Mouse (Mus musculus) liver, postnatal 0 days (tissue): Measurements from ENCODE around the gene Hba-x. TPM values are rescaled to one million over a fixed set of nuclear protein-coding genes. Genes with fewer than 3 reads are reported as not detected.
"Not testable (repeated sequence)": the region's sequence is repeated elsewhere in the genome, so short reads cannot be mapped to it uniquely, and the experiment has no call there.

Source experiments
- ATAC-seq: fragments of 200-750 bp; cut with Nextera tagmentation; 2 replicates; pipeline ENCODE4 v1.8.0; 2017; ENCODE audit warnings: mild to moderate bottlenecking, moderate library complexity
- DNase-seq: peaks from one replicate; pipeline ENCODE4 v3.0.0-alpha.2; 2016
- H3K27ac ChIP-seq: fragments of 300-500 bp; sonication (generic); 2 replicates; pipeline ENCODE4 v1.5.1; 2014; ENCODE audit warnings: antibody characterized with exemption, moderate library complexity, mild to moderate bottlenecking, low read depth
- H3K27me3 ChIP-seq: fragments of 300-500 bp; sonication (generic); 2 replicates; pipeline ENCODE4 v1.6.1; 2014; ENCODE audit warnings: low read length, control low read depth, mixed read lengths; ENCODE audit not compliant: insufficient read depth
- H3K36me3 ChIP-seq: fragments of 300-500 bp; sonication (generic); replicated peaks from 2 replicates; pipeline ENCODE4 v1.6.1; 2014; ENCODE audit warnings: mild to moderate bottlenecking, control low read depth, low read length, moderate library complexity, mixed read lengths; ENCODE audit not compliant: insufficient read depth
- H3K4me1 ChIP-seq: fragments of 300-500 bp; sonication (generic); 2 replicates; pipeline ENCODE4 v1.6.1; 2014; ENCODE audit warnings: antibody characterized with exemption, mild to moderate bottlenecking, control low read depth; ENCODE audit not compliant: insufficient read depth
- H3K4me2 ChIP-seq: fragments of 300-500 bp; sonication (generic); 2 replicates; pipeline ENCODE4 v1.6.1; 2014; ENCODE audit warnings: low read depth, mild to moderate bottlenecking, low read length, moderate library complexity, mixed read lengths
- H3K4me3 ChIP-seq: fragments of 300-500 bp; sonication (generic); 2 replicates; pipeline ENCODE4 v1.5.1; 2014; ENCODE audit warnings: low read depth, low read length
- H3K9ac ChIP-seq: fragments of 300-500 bp; sonication (generic); replicated peaks from 2 replicates; pipeline ENCODE4 v1.6.1; 2014; ENCODE audit warnings: mild to moderate bottlenecking, moderate library complexity
- H3K9me3 ChIP-seq: fragments of 300-500 bp; sonication (generic); 2 replicates; pipeline ENCODE4 v1.6.1; 2016; ENCODE audit warnings: mild to moderate bottlenecking, control low read depth, low read length, mixed read lengths
- CTCF ChIP-seq: sonication (generic); IDR thresholded peaks from 2 replicates; pipeline ENCODE4 v1.5.1; 2016; ENCODE audit warnings: antibody characterized with exemption, low read depth
- EP300 ChIP-seq: IDR thresholded peaks from 2 replicates; pipeline ENCODE4 v1.6.1; 2016; ENCODE audit warnings: antibody characterized with exemption, low read depth, mild to moderate bottlenecking
- WGBS: fragments of 180-500 bp; shearing (Covaris S2); extraction: QIAGEN DNeasy Blood & Tissue Kit; methylation state at CpG from one replicate; pipeline ENCODE4 v1.1.7; 2014; ENCODE audit not compliant: insufficient replicate concordance; 5-methylcytosine and 5-hydroxymethylcytosine counted together
- polyA plus RNA-seq: library from polyadenylated mRNA; unstranded; fragments of >200 nt; fragmentation: Nextera tagmentation; extraction: Ambion mirVana; gene quantifications from 2 replicates; pipeline ENCODE4 v1.2.1, GENCODE M21; 2015

The Hba-x gene
- polyA plus RNA-seq, 1 experiment from 2014 or later, result 5.6 TPM

GRCm38 (mm10) chr11:32281416-32282144, 5.4 kb downstream of the Hba-x start:
- Histone ChIP-seq H3K4me3 (no peak overlapping the region), H3K4me1 (peaks cover 18% of the 10 kb centered on the region), H3K9ac (peak overlapping the region; percentile 62), H3K4me2 (peak overlapping the region; percentile 56), H3K27me3 (peaks cover 19% of the 10 kb centered on the region; the same call in 1 of the 2 replicates), H3K27ac (peak overlapping the region; percentile 96), H3K9me3 (no peaks in the 10 kb centered on the region), H3K36me3 (no peaks in the 10 kb centered on the region)
- DNase-seq, result no peak
- no peak for ATAC-seq
- 48% methylated on average over 1 of the region's 1 CpGs for WGBS
- TF ChIP-seq EP300, result 0 out of 2 replicates have a peak, but pooled peaks have one; percentile 5
- TF ChIP-seq CTCF, result no peak

GRCm38 (mm10) chr11:32283091-32283777, 7.0 kb downstream of the Hba-x start, which contains the start of gene Hba-a1:
TSS of gene Hba-a1 (plus strand) at chr11:32283511.
- H3K4me3 ChIP-seq, result peak within 1 kb of the TSS; percentile 32; the same call in 1 of the 2 replicates
- WGBS, result 17% methylated on average over 1 of the region's 5 CpGs
- not testable (repeated sequence) for DNase-seq, H3K27me3 ChIP-seq, H3K9me3 ChIP-seq, H3K36me3 ChIP-seq
- peak within 1 kb of the TSS; percentile 62 for H3K9ac ChIP-seq
- peak within 1 kb of the TSS; percentile 56 for H3K4me2 ChIP-seq
- H3K4me1 ChIP-seq, result peaks cover 18% of the 10 kb centered on the region
- peak within 1 kb of the TSS; percentile 96 for H3K27ac ChIP-seq
- peak; percentile 76 for ATAC-seq

GRCm38 (mm10) chr11:32284582-32284981, 8.4 kb downstream of the Hba-x start:
- H3K4me2 ChIP-seq, result peak overlapping the region; percentile 23; the same call in 1 of the 2 replicates
- WGBS, result 37% methylated on average over 2 of the region's 2 CpGs
- not testable (repeated sequence) for H3K27me3 ChIP-seq, H3K36me3 ChIP-seq, H3K9me3 ChIP-seq, DNase-seq
- H3K4me1 ChIP-seq, result peaks cover 18% of the 10 kb centered on the region
- H3K9ac ChIP-seq, result peak overlapping the region; percentile 58
- peak overlapping the region; percentile 85 for H3K27ac ChIP-seq
- 0 out of 2 replicates have a peak, but pooled peaks have one; percentile 2 for ATAC-seq
- peak overlapping the region; percentile 32 for H3K4me3 ChIP-seq

GRCm38 (mm10) chr11:32285031-32285775, 9.0 kb downstream of the Hba-x start:
- Histone ChIP-seq H3K4me3 (peak overlapping the region; percentile 25), H3K27ac (peak overlapping the region; percentile 85), H3K4me1 (peaks cover 15% of the 10 kb centered on the region), H3K36me3 (no peaks in the 10 kb centered on the region), H3K9me3 (no peaks in the 10 kb centered on the region), H3K27me3 (0 out of 2 replicates have a peak, but pooled peaks cover 3% of the 10 kb centered on the region), H3K9ac (peak overlapping the region; percentile 50), H3K4me2 (peak overlapping the region; percentile 13; the same call in 1 of the 2 replicates)
- TF ChIP-seq EP300, result peak; percentile 31
- no peak for TF ChIP-seq CTCF
- 58% methylated on average over 7 of the region's 7 CpGs for WGBS
- DNase-seq (peak; percentile 52), ATAC-seq (peak; percentile 56)

GRCm38 (mm10) chr11:32285887-32286286, 9.7 kb downstream of the Hba-x start:
- TF ChIP-seq CTCF, result peak; percentile 41
- H3K9me3 ChIP-seq, H3K9ac ChIP-seq, H3K4me3 ChIP-seq, H3K27me3 ChIP-seq, DNase-seq, H3K36me3 ChIP-seq, H3K4me2 ChIP-seq: not testable (repeated sequence)
- peaks cover 11% of the 10 kb centered on the region for H3K4me1 ChIP-seq
- H3K27ac ChIP-seq, result peak overlapping the region; percentile 85
- ATAC-seq, result peak; percentile 15
